ENCODE assay signal across 15 mouse cellular contexts in genomic region chr13:100409825-100410224, GRCm38 (mm10).
"Had no signal": no experiment of that assay in that cellular context is flagged by ENCODE, and none has a peak within 500 bp of the region (broad histone marks: within the 10 kb centered on the region; RNA-seq: fewer than 3 reads in every experiment).

No protein-coding gene starts in this region.

- H3K27ac ChIP-seq: neural tube, embryonic 15.5 days; stomach, embryonic 15.5 days; stomach, postnatal 0 days had no signal

- H3K4me1 ChIP-seq: neural tube, embryonic 15.5 days; stomach, embryonic 15.5 days had no signal

- H3K36me3 ChIP-seq: neural tube, embryonic 15.5 days; stomach, embryonic 15.5 days had no signal

- H3K4me2 ChIP-seq: neural tube, embryonic 15.5 days; stomach, embryonic 15.5 days had no signal

- H3K4me3 ChIP-seq: neural tube, embryonic 15.5 days; stomach, embryonic 15.5 days had no signal

- H3K27me3 ChIP-seq: neural tube, embryonic 15.5 days; stomach, embryonic 15.5 days had no signal

- H3K9ac ChIP-seq: neural tube, embryonic 15.5 days; stomach, embryonic 15.5 days had no signal

- H3K9me3 ChIP-seq: neural tube, embryonic 15.5 days; stomach, embryonic 15.5 days had no signal

- DNase-seq: retina, postnatal 1 day; right cerebral cortex, adult 18-20 months; right cerebral cortex, postnatal 14 days; right cerebral cortex, postnatal 25 days; right cerebral cortex, postnatal 4 days; spleen, adult 18-20 months; thymus, adult 18-20 months; thymus, adult 2 months; thymus, postnatal 14 days; thymus, postnatal 25 days; thymus, postnatal 36 days; thymus, postnatal 4 days had no signal
